Mouse (Mus musculus) heart, embryonic 16.5 days (tissue): ENCODE results near the gene Myh7. TPM values are rescaled to one million over a fixed set of nuclear protein-coding genes. Genes with fewer than 3 reads are reported as not detected.
"Not testable (repeated sequence)": the region's sequence is repeated elsewhere in the genome, so short reads cannot be mapped to it uniquely, and the experiment has no call there.

ENCODE experiments used
- ATAC-seq: fragments of 200-750 bp; cut with Nextera tagmentation; replicated peaks from 2 replicates; pipeline ENCODE4 v1.8.0; 2017; ENCODE audit warnings: moderate number of reproducible peaks; ENCODE audit not compliant: insufficient read depth, low FRiP score; ENCODE audit errors: extremely low read depth
- H3K27ac ChIP-seq: fragments of 300-500 bp; sonication (generic); 2 replicates; pipeline ENCODE4 v1.5.1; 2014; ENCODE audit warnings: mild to moderate bottlenecking, low read length, control low read depth, moderate library complexity
- H3K27me3 ChIP-seq: fragments of 300-500 bp; sonication (generic); 2 replicates; pipeline ENCODE4 v1.6.1; 2014; ENCODE audit warnings: low read length, mixed read lengths; ENCODE audit not compliant: control insufficient read depth, insufficient read depth
- H3K36me3 ChIP-seq: fragments of 300-500 bp; sonication (generic); 2 replicates; pipeline ENCODE4 v1.6.1; 2014; ENCODE audit not compliant: control insufficient read depth, insufficient read depth
- H3K4me1 ChIP-seq: fragments of 300-500 bp; sonication (generic); 2 replicates; pipeline ENCODE4 v1.6.1; 2014; ENCODE audit warnings: low read length, mixed read lengths; ENCODE audit not compliant: control insufficient read depth, insufficient read depth
- H3K4me2 ChIP-seq: fragments of 300-500 bp; sonication (generic); 2 replicates; pipeline ENCODE4 v1.6.1; 2014; ENCODE audit warnings: low read depth, mild to moderate bottlenecking, control low read depth, low read length
- H3K4me3 ChIP-seq: fragments of 300-500 bp; sonication (generic); 2 replicates; pipeline ENCODE4 v1.5.1; 2014; ENCODE audit warnings: mild to moderate bottlenecking, control low read depth, low read length
- H3K9ac ChIP-seq: fragments of 300-500 bp; sonication (generic); 2 replicates; pipeline ENCODE4 v1.6.1; 2014; ENCODE audit warnings: low read length, control low read depth
- H3K9me3 ChIP-seq: fragments of 300-500 bp; sonication (generic); replicated peaks from 2 replicates; pipeline ENCODE4 v1.6.1; 2016; ENCODE audit warnings: low read length; ENCODE audit not compliant: control insufficient read depth
- WGBS: fragments of 180-500 bp; shearing (Covaris S2); extraction: QIAGEN DNeasy Blood & Tissue Kit; methylation state at CpG from one replicate; pipeline ENCODE4 v1.1.7; 2014; 5-methylcytosine and 5-hydroxymethylcytosine counted together
- polyA plus RNA-seq: library from polyadenylated mRNA; unstranded; fragments of >200 nt; fragmentation: Nextera tagmentation; extraction: Ambion mirVana; gene quantifications from 2 replicates; pipeline ENCODE4 v1.2.1, GENCODE M21; 2015

Myh7 gene
- polyA plus RNA-seq, 1 experiment from 2014 or later = 6,075 TPM

GRCm38 (mm10) chr14:54988882-54989281, 5.5 kb downstream of the Myh7 start:
- Histone ChIP-seq H3K4me3 (peak overlapping the region; percentile 63), H3K27me3 (no peaks in the 10 kb centered on the region), H3K4me1 (peaks cover 3% of the 10 kb centered on the region), H3K27ac (peak overlapping the region; percentile 98), H3K4me2 (peak overlapping the region; percentile 69), H3K9me3 (no peaks in the 10 kb centered on the region), H3K36me3 (peaks cover 13% of the 10 kb centered on the region; the same call in 1 of the 2 replicates), H3K9ac (peak overlapping the region; percentile 93)
- ATAC-seq = no peak
- WGBS = 58% methylated on average over 13 of the region's 13 CpGs

- H3K9ac ChIP-seq = peak overlapping the region; percentile 93
- H3K36me3 ChIP-seq = peaks cover 13% of the 10 kb centered on the region; the same call in 1 of the 2 replicates
- ATAC-seq = peak; percentile 50
- peak overlapping the region; percentile 98 for H3K27ac ChIP-seq
- H3K9me3 ChIP-seq, H3K27me3 ChIP-seq, H3K4me1 ChIP-seq: not testable (repeated sequence)
- WGBS = 53% methylated on average over 9 of the region's 9 CpGs
- peak overlapping the region; percentile 63 for H3K4me3 ChIP-seq
- peak overlapping the region; percentile 69 for H3K4me2 ChIP-seq
These were observed 6.0 kb downstream of the Myh7 start for GRCm38 (mm10) chr14:54988350-54988874.

GRCm38 (mm10) chr14:54981934-54982333, 12.5 kb downstream of the Myh7 start:
- peaks cover 7% of the 10 kb centered on the region for H3K36me3 ChIP-seq
- peak overlapping the region; percentile 93 for H3K9ac ChIP-seq
- peaks cover 9% of the 10 kb centered on the region for H3K4me1 ChIP-seq
- 75% methylated on average over 7 of the region's 7 CpGs for WGBS
- no peaks in the 10 kb centered on the region for H3K9me3 ChIP-seq
- H3K4me2 ChIP-seq = peak overlapping the region; percentile 69
- peak overlapping the region; percentile 98 for H3K27ac ChIP-seq
- no peak for ATAC-seq
- H3K27me3 ChIP-seq = no peaks in the 10 kb centered on the region
- no peak overlapping the region for H3K4me3 ChIP-seq

- Histone ChIP-seq H3K4me1 (peaks cover 14% of the 10 kb centered on the region), H3K9ac (peak overlapping the region; percentile 60), H3K36me3 (peaks cover 18% of the 10 kb centered on the region), H3K4me3 (peak overlapping the region; percentile 6), H3K27me3 (no peaks in the 10 kb centered on the region), H3K27ac (peak overlapping the region; percentile 77), H3K9me3 (no peaks in the 10 kb centered on the region), H3K4me2 (peak overlapping the region; percentile 24; the same call in 1 of the 2 replicates)
- ATAC-seq = no peak
- 67% methylated on average over 8 of the region's 8 CpGs for WGBS
These were observed 15.8 kb downstream of the Myh7 start for GRCm38 (mm10) chr14:54978664-54979063.

- H3K27ac ChIP-seq = peak within 1 kb of the TSS; percentile 77
- no peak within 1 kb of the TSS; the same call in none of the 2 replicates for H3K4me2 ChIP-seq
- no peaks in the 10 kb centered on the region for H3K27me3 ChIP-seq
- no peak for ATAC-seq
- H3K4me3 ChIP-seq = no peak within 1 kb of the TSS
- WGBS = 50% methylated on average over 1 of the region's 1 CpGs
- peak within 1 kb of the TSS; percentile 65 for H3K9ac ChIP-seq
- H3K9me3 ChIP-seq = no peaks in the 10 kb centered on the region
- peaks cover 24% of the 10 kb centered on the region for H3K36me3 ChIP-seq
- H3K4me1 ChIP-seq = peaks cover 19% of the 10 kb centered on the region
These were observed 17.8 kb downstream of the Myh7 start, which contains the start of gene Gm17428 for GRCm38 (mm10) chr14:54976633-54977032. Gene Gm17428, plus strand, starts transcription at chr14:54976933.

GRCm38 (mm10) chr14:54974068-54974791, 20.2 kb downstream of the Myh7 start:
- Histone ChIP-seq H3K27me3 (no peaks in the 10 kb centered on the region), H3K9ac (peak overlapping the region; percentile 40; the same call in 1 of the 2 replicates), H3K27ac (peak overlapping the region; percentile 79), H3K4me1 (peaks cover 17% of the 10 kb centered on the region), H3K36me3 (peaks cover 24% of the 10 kb centered on the region), H3K4me3 (no peak overlapping the region), H3K9me3 (no peaks in the 10 kb centered on the region), H3K4me2 (no peak overlapping the region)
- 48% methylated on average over 6 of the region's 6 CpGs for WGBS
- ATAC-seq = no peak

- not testable (repeated sequence) for H3K9ac ChIP-seq, ATAC-seq, H3K4me3 ChIP-seq, H3K9me3 ChIP-seq, H3K27ac ChIP-seq, H3K27me3 ChIP-seq, H3K4me2 ChIP-seq
- WGBS = 65% methylated on average over 7 of the region's 11 CpGs
- Histone ChIP-seq H3K4me1 (peaks cover 14% of the 10 kb centered on the region), H3K36me3 (peaks cover 24% of the 10 kb centered on the region)
These were observed 21.6 kb downstream of the Myh7 start for GRCm38 (mm10) chr14:54972786-54973185.

- H3K27ac ChIP-seq = peak overlapping the region; percentile 81
- H3K27me3 ChIP-seq = no peaks in the 10 kb centered on the region
- peak; percentile 50 for ATAC-seq
- H3K9ac ChIP-seq = no peak overlapping the region
- H3K4me2 ChIP-seq = no peak overlapping the region
- no peak overlapping the region for H3K4me3 ChIP-seq
- peaks cover 4% of the 10 kb centered on the region for H3K36me3 ChIP-seq
- no peaks in the 10 kb centered on the region for H3K9me3 ChIP-seq
- peaks cover 18% of the 10 kb centered on the region for H3K4me1 ChIP-seq
These were observed 26.1 kb downstream of the Myh7 start for GRCm38 (mm10) chr14:54968344-54968743.

- Histone ChIP-seq H3K4me3 (0 out of 2 replicates have a peak overlapping the region, but pooled peaks have one; percentile 5), H3K9ac (peak overlapping the region; percentile 55), H3K9me3 (no peaks in the 10 kb centered on the region), H3K27me3 (no peaks in the 10 kb centered on the region), H3K27ac (peak overlapping the region; percentile 81), H3K4me2 (peak overlapping the region; percentile 27), H3K4me1 (peaks cover 18% of the 10 kb centered on the region), H3K36me3 (peaks cover 4% of the 10 kb centered on the region)
- ATAC-seq = peak; percentile 8
- WGBS = 46% methylated on average over 3 of the region's 3 CpGs
These were observed 26.6 kb downstream of the Myh7 start for GRCm38 (mm10) chr14:54967874-54968273.
